Mouse (Mus musculus) embryonic facial prominence, embryonic 11.5 days (tissue): ENCODE measurements at regions not wholly inside any gene's neighbourhood (a gene's known extent, or its start where the extent isn't known, plus 50 kb on each side); places are given as distances from the start of the nearest gene placed in this dataset.

Experiments used
- ATAC-seq: fragments of 200-750 bp; cut with Nextera tagmentation; replicated peaks from 2 replicates; pipeline ENCODE4 v1.8.0; 2017; ENCODE audit warnings: low read depth; ENCODE audit not compliant: insufficient number of reproducible peaks, low FRiP score, low TSS enrichment
- DNase-seq: peaks from one replicate; pipeline ENCODE4 v3.0.0-alpha.2; 2015; ENCODE audit warnings: low spot score
- H3K27ac ChIP-seq: fragments of 300-500 bp; sonication (generic); replicated peaks from 2 replicates; pipeline ENCODE4 v1.5.1; 2014; ENCODE audit warnings: mild to moderate bottlenecking, low read depth, low read length, control low read depth
- H3K27me3 ChIP-seq: fragments of 300-500 bp; sonication (generic); 2 replicates; pipeline ENCODE4 v1.6.1; 2014; ENCODE audit warnings: mild to moderate bottlenecking, low read length, moderate library complexity, mixed read lengths; ENCODE audit not compliant: control insufficient read depth, insufficient read depth
- H3K36me3 ChIP-seq: fragments of 300-500 bp; sonication (generic); replicated peaks from 2 replicates; pipeline ENCODE4 v1.6.1; 2014; ENCODE audit warnings: low read depth, mild to moderate bottlenecking, low read length, moderate library complexity, mixed read lengths; ENCODE audit not compliant: control insufficient read depth, insufficient read depth
- H3K4me1 ChIP-seq: fragments of 300-500 bp; sonication (generic); 2 replicates; pipeline ENCODE4 v1.6.1; 2014; ENCODE audit warnings: low read length, mixed read lengths; ENCODE audit not compliant: control insufficient read depth, insufficient read depth
- H3K4me2 ChIP-seq: fragments of 300-500 bp; sonication (generic); 2 replicates; pipeline ENCODE4 v1.6.1; 2014; ENCODE audit warnings: low read depth, mild to moderate bottlenecking, control low read depth, low read length, moderate library complexity
- H3K4me3 ChIP-seq: fragments of 300-500 bp; sonication (generic); 2 replicates; pipeline ENCODE4 v1.5.1; 2014; ENCODE audit warnings: low read depth, low read length, control low read depth
- H3K9ac ChIP-seq: fragments of 300-500 bp; sonication (generic); replicated peaks from 2 replicates; pipeline ENCODE4 v1.6.1; 2014; ENCODE audit warnings: mild to moderate bottlenecking, control low read depth, low read length
- H3K9me3 ChIP-seq: fragments of 300-500 bp; sonication (generic); replicated peaks from 2 replicates; pipeline ENCODE4 v1.6.1; 2016; ENCODE audit warnings: mild to moderate bottlenecking, low read length, inconsistent platforms, mixed read lengths; ENCODE audit not compliant: control insufficient read depth
- WGBS: fragments of 180-500 bp; shearing (Covaris S2); extraction: QIAGEN DNeasy Blood & Tissue Kit; methylation state at CpG from one replicate; pipeline ENCODE4 v1.1.7; 2014; 5-methylcytosine and 5-hydroxymethylcytosine counted together

- H3K4me2 ChIP-seq, result no peak overlapping the region
- H3K9ac ChIP-seq, result no peak overlapping the region
- ATAC-seq, result no peak
- H3K27ac ChIP-seq, result no peak overlapping the region
- 77% methylated on average over 1 of the region's 1 CpGs for WGBS
- no peaks in the 10 kb centered on the region for H3K9me3 ChIP-seq
- H3K4me3 ChIP-seq, result no peak overlapping the region
- DNase-seq, result no peak
- no peaks in the 10 kb centered on the region for H3K36me3 ChIP-seq
- no peaks in the 10 kb centered on the region for H3K27me3 ChIP-seq
- no peaks in the 10 kb centered on the region for H3K4me1 ChIP-seq
These were observed 60.3 kb downstream of the Pcdh20 start for GRCm38 (mm10) chr14:88410722-88411437.

DNA sequence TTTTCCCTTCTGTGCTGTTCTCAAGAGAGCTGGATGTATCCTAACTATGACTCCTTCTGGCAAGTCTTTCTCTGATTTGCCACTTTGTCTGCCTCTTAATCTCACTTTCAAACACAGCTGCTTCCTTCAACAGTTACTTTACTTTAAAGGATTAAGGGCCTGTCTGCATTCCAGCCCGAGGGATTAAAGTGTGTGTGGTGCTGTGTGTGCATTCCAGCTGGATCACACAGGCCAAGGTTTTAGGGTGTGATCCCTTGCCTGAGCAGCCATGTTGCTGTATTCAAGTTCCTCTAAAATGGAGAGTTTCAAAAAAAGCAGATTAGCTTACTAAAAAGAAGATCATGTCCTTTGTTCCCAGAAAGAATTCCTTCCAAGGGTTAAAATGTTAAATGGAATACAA lies 71.9 kb downstream of the Pcdh20 start:
- DNase-seq (no peak), ATAC-seq (no peak)
- Histone ChIP-seq H3K9me3 (no peaks in the 10 kb centered on the region), H3K4me3 (no peak overlapping the region), H3K27ac (no peak overlapping the region), H3K9ac (no peak overlapping the region), H3K36me3 (no peaks in the 10 kb centered on the region), H3K27me3 (no peaks in the 10 kb centered on the region), H3K4me1 (no peaks in the 10 kb centered on the region), H3K4me2 (no peak overlapping the region)
- 42% methylated on average over 1 of the region's 1 CpGs for WGBS

DNA sequence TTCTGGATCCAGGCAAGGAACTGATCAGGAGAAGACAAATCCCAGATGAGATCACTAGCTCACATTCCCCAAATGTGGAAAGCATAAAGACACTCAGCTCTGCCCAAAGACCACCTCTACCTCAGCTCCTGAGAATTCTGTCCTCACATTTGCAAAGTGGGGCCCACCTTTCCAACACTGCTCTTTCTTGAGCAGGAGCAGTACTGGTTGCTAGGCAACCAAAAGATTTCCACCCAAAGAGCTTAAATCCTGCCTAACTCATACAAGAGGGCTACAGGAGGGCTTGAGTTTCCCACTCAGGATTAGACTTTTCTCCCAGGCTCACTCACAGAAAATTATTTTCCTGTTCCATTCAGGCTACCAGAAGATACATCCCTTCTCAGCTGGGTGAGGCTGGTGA lies 74.0 kb downstream of the Pcdh20 start:
- Histone ChIP-seq H3K9me3 (no peaks in the 10 kb centered on the region), H3K4me1 (no peaks in the 10 kb centered on the region), H3K27ac (no peak overlapping the region), H3K4me3 (no peak overlapping the region), H3K9ac (no peak overlapping the region), H3K4me2 (no peak overlapping the region), H3K27me3 (no peaks in the 10 kb centered on the region), H3K36me3 (no peaks in the 10 kb centered on the region)
- no peak for ATAC-seq
- no peak for DNase-seq

GRCm38 (mm10) chr14:88395016-88395415 lies 76.2 kb downstream of the Pcdh20 start:
- H3K9ac ChIP-seq, result no peak overlapping the region
- no peak overlapping the region for H3K27ac ChIP-seq
- H3K4me3 ChIP-seq, result no peak overlapping the region
- no peaks in the 10 kb centered on the region for H3K4me1 ChIP-seq
- no peaks in the 10 kb centered on the region for H3K36me3 ChIP-seq
- H3K9me3 ChIP-seq, result no peaks in the 10 kb centered on the region
- WGBS, result 65% methylated on average over 4 of the region's 4 CpGs
- ATAC-seq (no peak), DNase-seq (no peak)
- H3K27me3 ChIP-seq, result no peaks in the 10 kb centered on the region
- H3K4me2 ChIP-seq, result no peak overlapping the region

- no peak overlapping the region for H3K4me2 ChIP-seq
- no peak overlapping the region for H3K4me3 ChIP-seq
- H3K27ac ChIP-seq, result no peak overlapping the region
- H3K4me1 ChIP-seq, result no peaks in the 10 kb centered on the region
- H3K9me3 ChIP-seq, result no peaks in the 10 kb centered on the region
- no peak for DNase-seq
- ATAC-seq, result no peak
- H3K36me3 ChIP-seq, result no peaks in the 10 kb centered on the region
- WGBS, result 71% methylated on average over 2 of the region's 2 CpGs
- no peaks in the 10 kb centered on the region for H3K27me3 ChIP-seq
- H3K9ac ChIP-seq, result no peak overlapping the region
These were observed 86.6 kb downstream of the Pcdh20 start for GRCm38 (mm10) chr14:88384553-88384952.

- 68% methylated on average over 4 of the region's 4 CpGs for WGBS
- Histone ChIP-seq H3K27ac (no peak overlapping the region), H3K4me1 (no peaks in the 10 kb centered on the region), H3K36me3 (no peaks in the 10 kb centered on the region), H3K9me3 (no peaks in the 10 kb centered on the region), H3K9ac (no peak overlapping the region), H3K27me3 (no peaks in the 10 kb centered on the region), H3K4me3 (no peak overlapping the region), H3K4me2 (no peak overlapping the region)
- DNase-seq (no peak), ATAC-seq (no peak)
These were observed 124.0 kb downstream of the Pcdh20 start for GRCm38 (mm10) chr14:88347177-88347576.

GRCm38 (mm10) chr14:88337304-88337703 lies 133.9 kb downstream of the Pcdh20 start:
- H3K4me3 ChIP-seq, result no peak overlapping the region
- no peak overlapping the region for H3K27ac ChIP-seq
- DNase-seq (no peak), ATAC-seq (no peak)
- no peaks in the 10 kb centered on the region for H3K4me1 ChIP-seq
- no peak overlapping the region for H3K9ac ChIP-seq
- no peaks in the 10 kb centered on the region for H3K9me3 ChIP-seq
- no peak overlapping the region for H3K4me2 ChIP-seq
- no peaks in the 10 kb centered on the region for H3K27me3 ChIP-seq
- WGBS, result 80% methylated on average over 10 of the region's 10 CpGs
- H3K36me3 ChIP-seq, result no peaks in the 10 kb centered on the region

- no peak for DNase-seq
- WGBS, result 91% methylated on average over 2 of the region's 2 CpGs
- ATAC-seq, result no peak
- H3K4me1 ChIP-seq, result no peaks in the 10 kb centered on the region
- H3K9me3 ChIP-seq, result no peaks in the 10 kb centered on the region
- H3K27ac ChIP-seq, result no peak overlapping the region
- no peaks in the 10 kb centered on the region for H3K36me3 ChIP-seq
- H3K4me2 ChIP-seq, result no peak overlapping the region
- no peaks in the 10 kb centered on the region for H3K27me3 ChIP-seq
- H3K9ac ChIP-seq, result no peak overlapping the region
- no peak overlapping the region for H3K4me3 ChIP-seq
These were observed 140.6 kb downstream of the Pcdh20 start for GRCm38 (mm10) chr14:88330613-88331012.
